Mouse (Mus musculus) right cerebral cortex, postnatal 25 days (tissue): ENCODE results near the gene Mtx1.
"Not testable (repeated sequence)": the region's sequence is repeated elsewhere in the genome, so short reads cannot be mapped to it uniquely, and the experiment has no call there.

Experiments
- DNase-seq: peaks from one replicate; pipeline ENCODE4 v3.0.0; 2022

Gene Mtx1

GRCm38 (mm10) chr3:89238494-89238893 is 11.6 kb upstream of the Mtx1 start:
- no peak for DNase-seq

- DNase-seq: no peak
Measured at GRCm38 (mm10) chr3:89237682-89238081, 10.8 kb upstream of the Mtx1 start.

GRCm38 (mm10) chr3:89236516-89236915 is 9.6 kb upstream of the Mtx1 start:
- no peak for DNase-seq

GRCm38 (mm10) chr3:89233562-89234110 is 6.7 kb upstream of the Mtx1 start:
- no peak for DNase-seq

- no peak for DNase-seq
Measured at GRCm38 (mm10) chr3:89232614-89233013, 5.7 kb upstream of the Mtx1 start.

- DNase-seq: no peak
Measured at GRCm38 (mm10) chr3:89231772-89232275, 4.9 kb upstream of the Mtx1 start.

- no peak for DNase-seq
Measured at GRCm38 (mm10) chr3:89231345-89231744, 4.5 kb upstream of the Mtx1 start.

- DNase-seq: no peak
Measured at GRCm38 (mm10) chr3:89230561-89230960, 3.7 kb upstream of the Mtx1 start.

- no peak for DNase-seq
Measured at GRCm38 (mm10) chr3:89229276-89229675, 2.4 kb upstream of the Mtx1 start.

- DNase-seq: no peak
Measured at GRCm38 (mm10) chr3:89228836-89229235, 1.9 kb upstream of the Mtx1 start, which contains the start of gene Muc1. Gene Muc1 (plus strand): TSS chr3:89229057.

- DNase-seq: peak; percentile 81
Measured at GRCm38 (mm10) chr3:89228180-89228549, 1.3 kb upstream of the Mtx1 start.

- peak; percentile 90 for DNase-seq
Measured at GRCm38 (mm10) chr3:89227307-89228179, 655 bp upstream of the Mtx1 start.

- DNase-seq: no peak
Measured at GRCm38 (mm10) chr3:89226361-89226760, 527 bp downstream of the Mtx1 start.

- DNase-seq: no peak
Measured at GRCm38 (mm10) chr3:89225918-89226317, 970 bp downstream of the Mtx1 start.

- DNase-seq: no peak
Measured at GRCm38 (mm10) chr3:89225321-89225815, 1.5 kb downstream of the Mtx1 start.

- DNase-seq: no peak
Measured at GRCm38 (mm10) chr3:89224796-89225195, 2.1 kb downstream of the Mtx1 start.

- DNase-seq: no peak
Measured at GRCm38 (mm10) chr3:89221167-89221566, 5.7 kb downstream of the Mtx1 start.

- no peak for DNase-seq
Measured at GRCm38 (mm10) chr3:89219546-89219945, 7.3 kb downstream of the Mtx1 start.

- DNase-seq: no peak
Measured at GRCm38 (mm10) chr3:89218271-89218670, 8.6 kb downstream of the Mtx1 start.

- not testable (repeated sequence) for DNase-seq
Measured at GRCm38 (mm10) chr3:89216407-89216806, 10.5 kb downstream of the Mtx1 start.

GRCm38 (mm10) chr3:89215853-89216252 is 11.0 kb downstream of the Mtx1 start:
- DNase-seq: peak; percentile 83

- no peak for DNase-seq
Measured at GRCm38 (mm10) chr3:89214681-89215411, 12.0 kb downstream of the Mtx1 start, which contains the start of gene Thbs3. Gene Thbs3 (plus strand): TSS chr3:89215180.
